ENCODE assay signal across 12 mouse cellular contexts in genomic region chr1:156640577-156640976, GRCm38 (mm10). TPM values are rescaled to one million over a fixed set of nuclear protein-coding genes. Genes with fewer than 3 reads are reported as not detected.
DNase-seq lines count a peak whose midpoint lies in the region; ATAC-seq and TF ChIP-seq lines count a peak whose summit lies in the region.
"Had no signal": no experiment of that assay in that cellular context is flagged by ENCODE, and none has a peak within 500 bp of the region (broad histone marks: within the 10 kb centered on the region; RNA-seq: fewer than 3 reads in every experiment).

No protein-coding gene starts in this region.

- H3K27me3 ChIP-seq in hindbrain, postnatal 0 days (ENCODE audit: insufficient read depth, low read length): no peaks in the 10 kb centered on the region
- no peaks in the 10 kb centered on the region for H3K27me3 ChIP-seq in hindbrain, embryonic 13.5 days
- H3K27me3 ChIP-seq in midbrain, embryonic 14.5 days (ENCODE audit: control insufficient read depth, insufficient read depth, low read length): no peaks in the 10 kb centered on the region
- no peaks in the 10 kb centered on the region for H3K27me3 ChIP-seq in midbrain, embryonic 13.5 days
- H3K27me3 ChIP-seq: heart, embryonic 15.5 days; neural tube, embryonic 13.5 days had no signal

- TF ChIP-seq CTCF in hindbrain, postnatal 0 days (IDR thresholded peaks at IDR 0.05; ENCODE audit: low read depth): peak; percentile 55
- TF ChIP-seq CTCF in cortical plate, adult 2 months (IDR thresholded peaks at IDR 0.05; ENCODE audit: extremely low read depth, insufficient read depth, low read length): 0 out of 2 replicates have a peak, but pooled peaks have one; percentile 17

- no peaks in the 10 kb centered on the region for H3K9me3 ChIP-seq in hindbrain, postnatal 0 days (ENCODE audit: low read length)
- H3K9me3 ChIP-seq in hindbrain, embryonic 13.5 days: no peaks in the 10 kb centered on the region
- no peaks in the 10 kb centered on the region for H3K9me3 ChIP-seq in midbrain, embryonic 14.5 days (ENCODE audit: control insufficient read depth, low read length)
- H3K9me3 ChIP-seq in midbrain, embryonic 13.5 days: no peaks in the 10 kb centered on the region
- H3K9me3 ChIP-seq: heart, embryonic 15.5 days; neural tube, embryonic 13.5 days had no signal

- TF ChIP-seq POLR2A in cortical plate, adult 2 months (IDR thresholded peaks at IDR 0.05; ENCODE audit: extremely low read depth, insufficient read depth, low read length): no peak

- WGBS in hindbrain, postnatal 0 days: 43% methylated on average over 4 of the region's 4 CpGs
- 70% methylated on average over 4 of the region's 4 CpGs for WGBS in hindbrain, embryonic 13.5 days
- 73% methylated on average over 4 of the region's 4 CpGs for WGBS in midbrain, embryonic 14.5 days
- WGBS in midbrain, embryonic 13.5 days: 80% methylated on average over 4 of the region's 4 CpGs

- no peak overlapping the region for H3K4me2 ChIP-seq in hindbrain, postnatal 0 days (ENCODE audit: low read depth, low read length)
- H3K4me2 ChIP-seq in hindbrain, embryonic 13.5 days: no peak overlapping the region
- H3K4me2 ChIP-seq in midbrain, embryonic 14.5 days (ENCODE audit: low read length): no peak overlapping the region
- H3K4me2 ChIP-seq in midbrain, embryonic 13.5 days (replicated peaks): no peak overlapping the region
- H3K4me2 ChIP-seq: heart, embryonic 15.5 days; neural tube, embryonic 13.5 days had no signal

- intact Hi-C loops in left cerebral cortex, postnatal 4 days (cut with DNase I): no loop called here

- no peak overlapping the region for H3K9ac ChIP-seq in hindbrain, postnatal 0 days (replicated peaks; ENCODE audit: low read length)
- no peak overlapping the region for H3K9ac ChIP-seq in hindbrain, embryonic 13.5 days
- H3K9ac ChIP-seq in midbrain, embryonic 14.5 days (replicated peaks; ENCODE audit: low read length): no peak overlapping the region
- no peak overlapping the region for H3K9ac ChIP-seq in midbrain, embryonic 13.5 days (replicated peaks)
- H3K9ac ChIP-seq: heart, embryonic 15.5 days; neural tube, embryonic 13.5 days had no signal

- peak; percentile 50 for ATAC-seq in hindbrain, postnatal 0 days
- ATAC-seq in hindbrain, embryonic 13.5 days (ENCODE audit: low FRiP score): no peak
- no peak for ATAC-seq in midbrain, embryonic 14.5 days (ENCODE audit: low FRiP score, low TSS enrichment)
- no peak for ATAC-seq in midbrain, embryonic 13.5 days

- no peak overlapping the region for H3K27ac ChIP-seq in hindbrain, postnatal 0 days
- H3K27ac ChIP-seq in hindbrain, embryonic 13.5 days: no peak overlapping the region
- H3K27ac ChIP-seq in midbrain, embryonic 14.5 days (replicated peaks; ENCODE audit: low read depth, low read length): no peak overlapping the region
- H3K27ac ChIP-seq in midbrain, embryonic 13.5 days: no peak overlapping the region
- H3K27ac ChIP-seq in cortical plate, adult 2 months (ENCODE audit: insufficient read depth, low read length): no peak overlapping the region
- H3K27ac ChIP-seq: heart, embryonic 15.5 days; neural tube, embryonic 13.5 days had no signal

- H3K4me1 ChIP-seq in hindbrain, postnatal 0 days (ENCODE audit: insufficient read depth, low read length): no peaks in the 10 kb centered on the region
- H3K4me1 ChIP-seq in hindbrain, embryonic 13.5 days (replicated peaks): peaks cover 24% of the 10 kb centered on the region
- peaks cover 8% of the 10 kb centered on the region; the same call in 1 of the 2 replicates for H3K4me1 ChIP-seq in midbrain, embryonic 14.5 days (ENCODE audit: control insufficient read depth, insufficient read depth, low read length)
- peaks cover 23% of the 10 kb centered on the region for H3K4me1 ChIP-seq in midbrain, embryonic 13.5 days (replicated peaks)
- no peaks in the 10 kb centered on the region for H3K4me1 ChIP-seq in cortical plate, adult 2 months (ENCODE audit: control insufficient read depth, insufficient read depth, low read length)
- H3K4me1 ChIP-seq: heart, embryonic 15.5 days had no signal

- no peak overlapping the region for H3K4me3 ChIP-seq in hindbrain, postnatal 0 days (ENCODE audit: low read length)
- no peak overlapping the region for H3K4me3 ChIP-seq in hindbrain, embryonic 13.5 days
- no peak overlapping the region for H3K4me3 ChIP-seq in midbrain, embryonic 14.5 days (replicated peaks; ENCODE audit: low read depth, low read length)
- no peak overlapping the region for H3K4me3 ChIP-seq in midbrain, embryonic 13.5 days (replicated peaks)
- no peak overlapping the region for H3K4me3 ChIP-seq in cortical plate, adult 2 months (ENCODE audit: insufficient read depth, low read length)
- H3K4me3 ChIP-seq: heart, embryonic 15.5 days; neural tube, embryonic 13.5 days had no signal

- peaks cover 37% of the 10 kb centered on the region for H3K36me3 ChIP-seq in hindbrain, postnatal 0 days (ENCODE audit: insufficient read depth, low read length)
- peaks cover 51% of the 10 kb centered on the region for H3K36me3 ChIP-seq in hindbrain, embryonic 13.5 days
- peaks cover 45% of the 10 kb centered on the region for H3K36me3 ChIP-seq in midbrain, embryonic 14.5 days (ENCODE audit: control insufficient read depth, insufficient read depth, low read length)
- peaks cover 60% of the 10 kb centered on the region for H3K36me3 ChIP-seq in midbrain, embryonic 13.5 days

- DNase-seq in hindbrain, postnatal 0 days (ENCODE audit: low spot score): peak; percentile 58
- DNase-seq in midbrain, embryonic 14.5 days: peak; percentile 48
- peak; percentile 71 for DNase-seq in lung, postnatal 36 days
- no peak for DNase-seq in retina, postnatal 1 day
- DNase-seq in left cerebral cortex, postnatal 4 days: no peak
- DNase-seq: cerebellum, adult 8-10 months; kidney, postnatal 25 days had no signal

RNA-seq across cellular contexts. Expression of gene Tor3a, which starts 33.6 kb away (rescaled TPM):
- total RNA-seq in hindbrain, postnatal 0 days (2014; rRNA removed): 2.4 and 5.6 TPM in 2 replicates
- 3.0 and 4.3 TPM in 2 replicates for polyA plus RNA-seq in hindbrain, postnatal 0 days (2015; fragmentation: Nextera tagmentation; extraction: Ambion mirVana)
- polyA plus RNA-seq in hindbrain, embryonic 13.5 days (2015; fragmentation: Nextera tagmentation; extraction: Ambion mirVana): 3.2 and 5.9 TPM in 2 replicates
- polyA plus RNA-seq in midbrain, embryonic 14.5 days (2014; fragmentation: Nextera tagmentation; extraction: Ambion mirVana): 1.6 and 4.6 TPM in 2 replicates
- polyA plus RNA-seq in midbrain, embryonic 13.5 days (2015; fragmentation: Nextera tagmentation; extraction: Ambion mirVana): 2.4 and 3.4 TPM in 2 replicates
- 7.4 and 9.1 TPM in 2 replicates for polyA plus RNA-seq in cortical plate, adult 2 months (2012; rRNA removed)
- 1 to 10 TPM; 3.4 to 4.4 TPM for total RNA-seq in left cerebral cortex, postnatal 4 days (2021)

Comparison
In these comparisons a context has a peak if more than half of its experiments do, and no peak if none do; other contexts are left out.
1. DNase-seq: peak in hindbrain, postnatal 0 days (single experiment), midbrain, embryonic 14.5 days (single experiment) and lung, postnatal 36 days (single experiment); none in retina, postnatal 1 day (single experiment) and left cerebral cortex, postnatal 4 days (single experiment).